Mouse (Mus musculus): ENCODE data around the gene Gm45261.

Gm45261 gene

DNA sequence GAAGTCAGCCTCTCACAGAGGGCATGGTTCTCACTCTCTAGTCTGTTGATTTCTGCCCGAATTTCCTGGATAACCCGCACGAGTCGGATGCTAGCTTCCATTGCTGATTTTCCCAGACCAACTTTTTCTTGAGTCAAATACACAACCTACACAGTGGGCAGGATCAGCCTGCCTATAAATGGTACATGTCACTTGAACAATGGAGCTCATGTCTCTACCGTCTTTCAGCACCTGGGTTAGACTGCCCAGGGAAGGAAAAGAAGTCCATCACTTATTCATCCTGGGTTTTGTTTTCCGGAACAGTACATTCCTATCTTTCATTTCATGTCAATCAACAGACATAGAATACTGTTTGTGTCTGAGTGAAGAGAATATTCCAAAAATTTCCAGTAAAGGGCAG lies at the start of gene Gm45261:
TSS of gene Gm45261 (minus strand) at position 101 of the 400 bp plus-strand sequence.
- no peak for DNase-seq (ENCODE audit: low read depth in 2 of 2, low spot score in 2 of 2)

DNA sequence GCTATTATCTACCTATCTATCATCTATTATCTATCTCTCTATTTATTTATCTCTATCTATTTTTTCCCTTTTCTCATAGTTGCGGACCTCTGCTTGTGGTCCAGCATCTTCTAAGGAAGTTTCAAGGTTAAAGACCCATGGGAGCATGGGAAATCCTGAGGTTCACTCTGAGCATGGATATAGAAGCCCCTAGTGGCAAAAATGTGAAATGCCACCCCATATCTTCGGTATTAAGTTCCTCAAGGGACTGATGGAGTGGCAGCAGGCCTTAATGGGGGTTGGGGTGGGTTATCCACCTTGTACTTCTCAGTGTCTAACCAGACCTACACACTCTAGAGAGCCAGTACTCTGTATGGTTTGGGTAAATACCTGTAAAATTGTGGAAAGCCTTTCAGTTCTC lies 43.5 kb upstream of the Gm45261 start:
- DNase-seq (ENCODE audit: low read depth in 2 of 2, low spot score in 2 of 2) = peak in 1 of 2 experiments; percentile 11

GRCm38 (mm10) chr1:80504081-80504480 lies 42.8 kb upstream of the Gm45261 start:
- no peak for DNase-seq (ENCODE audit: low read depth in 2 of 2, low spot score in 2 of 2)

DNA sequence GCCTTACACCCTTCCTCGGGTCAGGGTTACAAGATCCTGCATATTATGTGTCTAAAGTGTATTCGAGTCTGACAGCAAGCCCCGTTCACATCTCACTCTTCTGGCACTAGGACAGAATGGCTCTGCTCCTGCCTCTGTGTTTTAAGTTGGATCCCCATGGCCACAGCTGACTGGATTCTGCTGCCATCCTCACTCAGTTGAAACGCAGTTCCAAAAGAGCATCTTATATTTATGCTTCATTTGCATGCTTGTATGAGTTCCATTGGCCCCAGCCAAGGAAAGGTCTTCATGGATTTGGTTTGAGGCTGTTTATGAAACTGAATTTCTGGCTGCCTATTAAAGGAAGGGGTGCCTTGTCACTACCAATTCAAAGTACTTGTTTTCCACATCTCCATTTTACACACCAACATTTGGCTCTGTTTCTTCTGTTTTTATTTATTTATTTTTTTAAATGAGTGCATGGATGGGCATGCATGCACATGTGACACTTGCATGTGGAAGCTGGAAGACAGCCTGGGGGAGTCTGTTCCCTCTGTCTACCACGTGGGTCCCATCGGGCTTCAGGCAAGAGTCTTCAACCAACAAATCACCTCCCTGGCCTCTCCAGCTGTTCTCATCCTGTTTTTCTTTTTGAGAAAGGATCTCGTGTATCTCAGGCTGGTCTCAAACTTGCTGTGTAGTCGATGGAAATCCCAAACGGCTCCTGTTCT lies 41.4 kb upstream of the Gm45261 start:
- no peak for DNase-seq (ENCODE audit: low read depth in 2 of 2, low spot score in 2 of 2)

DNA sequence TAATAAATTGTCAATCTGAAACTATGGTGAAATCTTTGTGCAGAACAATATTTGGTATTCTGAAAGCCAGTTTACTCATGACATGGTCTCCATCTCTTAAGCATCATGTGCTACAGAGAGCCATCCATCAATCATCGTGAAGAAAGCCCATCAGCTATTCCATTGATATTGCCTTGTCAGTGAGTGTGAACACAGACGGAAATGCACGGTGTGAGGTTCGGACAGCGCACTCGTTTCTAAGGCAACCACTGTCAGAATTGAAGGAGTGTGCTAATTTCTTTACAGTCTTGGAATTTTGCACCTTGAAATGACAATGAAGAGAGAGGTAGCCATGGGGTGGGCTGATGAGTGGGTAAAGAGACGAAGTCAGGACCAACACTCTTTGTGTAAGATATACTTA lies 38.0 kb upstream of the Gm45261 start:
- no peak for DNase-seq (ENCODE audit: low read depth in 2 of 2, low spot score in 2 of 2)

- no peak for DNase-seq (ENCODE audit: low read depth in 2 of 2, low spot score in 2 of 2)
These were observed 35.1 kb upstream of the Gm45261 start for GRCm38 (mm10) chr1:80496360-80496759.

DNA sequence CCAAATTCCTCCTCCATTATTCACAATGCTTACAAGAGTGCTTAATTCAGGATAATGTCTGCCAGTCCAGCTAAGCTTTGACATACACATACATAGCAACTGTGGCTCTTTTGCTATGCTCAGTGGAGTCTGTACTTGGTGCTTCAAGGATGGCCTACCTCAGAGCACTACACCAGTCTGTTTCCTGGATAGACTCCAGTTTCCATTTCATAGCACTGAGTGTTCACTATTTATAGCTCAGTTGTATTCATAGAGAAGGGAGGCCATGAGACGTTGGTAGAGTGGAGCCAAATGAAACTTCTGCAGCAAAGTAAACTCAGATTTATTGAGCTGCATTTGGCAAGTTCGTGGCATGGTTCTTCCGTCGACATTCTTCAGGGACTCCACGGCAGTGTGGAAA lies 22.2 kb upstream of the Gm45261 start:
- DNase-seq (ENCODE audit: low read depth in 2 of 2, low spot score in 2 of 2) = no peak

- DNase-seq (ENCODE audit: low read depth in 2 of 2, low spot score in 2 of 2) = no peak
These were observed 13.7 kb upstream of the Gm45261 start for GRCm38 (mm10) chr1:80474942-80475341.

DNA sequence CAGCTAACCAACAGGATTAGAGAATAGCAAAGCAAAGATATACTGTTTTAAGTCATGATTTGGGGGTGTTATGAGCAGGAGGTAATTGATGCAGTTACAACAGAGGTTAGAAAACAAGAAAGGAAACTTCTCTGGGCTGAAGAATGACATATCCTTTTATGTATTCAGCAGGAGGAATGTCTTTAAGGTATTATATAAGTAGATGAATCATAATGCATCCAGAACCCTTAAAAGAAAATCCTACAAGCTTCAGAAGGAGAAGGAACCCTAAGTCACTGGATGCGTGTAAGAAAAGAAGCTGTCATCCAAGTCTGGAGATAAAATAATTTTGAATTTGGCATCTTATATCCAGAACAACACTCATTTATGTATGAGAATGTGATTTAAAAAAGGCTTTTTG lies 11.1 kb upstream of the Gm45261 start:
- no peak for DNase-seq (ENCODE audit: low read depth in 2 of 2, low spot score in 2 of 2)

DNA sequence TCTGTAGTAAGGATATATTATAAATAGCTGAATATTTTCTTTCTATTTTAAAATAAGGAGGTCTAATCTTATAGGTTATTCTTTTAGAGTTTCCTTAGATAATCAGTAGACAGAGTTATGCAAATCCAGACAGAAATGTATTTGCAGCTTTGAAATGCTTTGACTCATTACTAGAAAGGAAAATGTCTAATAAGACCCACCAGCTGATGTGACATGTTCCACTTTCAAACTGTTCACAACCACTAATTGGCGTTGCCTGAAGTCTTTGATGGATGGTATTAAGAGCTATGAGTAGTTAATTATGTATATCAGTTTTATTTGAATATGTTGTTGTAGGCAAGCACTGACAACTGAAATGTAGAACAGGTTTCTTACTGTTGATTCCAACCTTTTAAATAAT lies 1.3 kb downstream of the Gm45261 start:
- DNase-seq (ENCODE audit: low read depth in 2 of 2, low spot score in 2 of 2) = no peak

DNA sequence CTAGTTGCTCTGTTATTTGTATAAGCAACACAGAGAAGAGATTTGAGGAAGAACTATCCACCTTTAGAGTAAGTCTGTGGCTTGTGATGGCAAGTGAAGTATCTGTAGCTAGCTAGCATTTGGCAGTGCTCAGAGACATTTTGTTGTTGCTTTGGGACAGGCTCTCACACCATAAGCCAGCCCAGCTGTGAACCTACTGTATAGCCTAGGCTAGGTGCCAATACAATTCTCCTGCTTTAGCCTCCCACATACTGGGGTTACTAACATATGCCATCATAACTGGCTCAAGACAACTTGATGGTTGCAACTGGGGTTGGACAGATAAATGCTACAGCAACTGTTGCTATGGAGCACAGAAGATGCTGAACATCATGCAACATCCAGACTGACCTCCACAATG lies 1.8 kb downstream of the Gm45261 start:
- no peak for DNase-seq (ENCODE audit: low read depth in 2 of 2, low spot score in 2 of 2)

DNA sequence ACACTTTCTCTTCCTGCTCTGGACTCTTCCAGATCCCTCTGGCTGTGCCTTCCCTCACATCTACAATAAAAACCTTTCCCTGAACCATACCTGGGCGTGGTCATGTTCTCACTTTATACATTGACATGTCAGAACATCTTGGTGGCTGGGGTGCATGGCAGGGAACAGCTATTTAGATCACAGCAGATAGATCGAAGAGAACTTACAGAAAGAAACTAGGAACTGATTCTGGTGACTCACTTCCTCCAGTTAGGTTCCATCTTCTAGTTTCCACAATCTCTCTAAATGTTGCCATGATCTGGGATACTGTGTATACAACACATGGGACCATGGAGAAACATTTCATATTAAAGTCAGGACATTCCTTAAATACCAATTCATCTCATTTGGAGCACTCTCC lies 7.3 kb downstream of the Gm45261 start:
- no peak for DNase-seq (ENCODE audit: low read depth in 2 of 2, low spot score in 2 of 2)

DNA sequence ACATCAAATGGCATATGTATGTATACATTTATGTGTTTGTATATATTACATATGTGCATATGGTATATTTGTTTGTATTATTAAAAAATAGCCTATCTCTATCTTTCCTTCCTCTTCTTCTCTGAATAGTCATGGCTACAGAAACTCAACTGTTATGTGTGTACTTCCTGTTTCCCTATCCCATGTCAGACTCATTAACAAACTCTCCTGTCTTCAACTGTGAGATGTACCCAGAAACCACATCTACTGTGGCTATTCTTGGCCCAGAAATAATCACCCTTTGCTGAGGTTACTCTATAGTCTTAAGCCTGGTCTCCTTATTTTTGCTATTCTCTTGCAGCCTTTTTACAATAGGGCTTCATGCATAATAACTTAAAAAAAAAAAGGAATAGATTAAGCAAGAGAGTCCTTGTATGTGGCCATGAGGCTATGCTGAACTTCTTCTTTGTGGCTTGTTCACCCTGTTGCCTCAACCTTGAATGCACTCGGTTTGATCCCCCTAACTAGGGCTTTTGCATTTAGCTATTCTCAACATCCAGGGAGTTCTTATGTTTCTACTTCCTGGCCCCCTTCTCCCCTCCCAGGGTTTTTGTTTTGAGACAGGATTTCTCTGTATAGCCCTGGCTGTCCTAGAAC lies 9.2 kb downstream of the Gm45261 start:
- DNase-seq (ENCODE audit: low read depth in 2 of 2, low spot score in 2 of 2) = no peak

DNA sequence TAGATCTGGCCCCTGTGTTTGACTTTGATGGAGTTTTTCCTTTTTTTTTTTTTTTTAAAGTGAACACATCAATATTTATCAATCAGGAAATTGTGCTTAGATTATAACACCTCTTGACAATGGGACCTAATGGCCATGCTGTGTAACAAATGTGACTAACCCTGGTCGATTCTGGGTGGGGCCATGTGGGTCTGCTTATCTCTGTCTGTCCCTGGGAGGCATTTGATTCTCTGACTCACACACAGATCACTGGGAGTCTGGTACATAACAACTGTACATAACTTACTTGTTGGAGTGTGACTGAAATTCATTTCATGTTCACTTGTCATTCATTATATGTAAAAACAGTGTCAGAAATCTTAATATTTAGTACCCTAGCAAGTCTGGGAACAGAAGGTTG lies 13.7 kb downstream of the Gm45261 start:
- DNase-seq (ENCODE audit: low read depth in 2 of 2, low spot score in 2 of 2) = no peak

DNA sequence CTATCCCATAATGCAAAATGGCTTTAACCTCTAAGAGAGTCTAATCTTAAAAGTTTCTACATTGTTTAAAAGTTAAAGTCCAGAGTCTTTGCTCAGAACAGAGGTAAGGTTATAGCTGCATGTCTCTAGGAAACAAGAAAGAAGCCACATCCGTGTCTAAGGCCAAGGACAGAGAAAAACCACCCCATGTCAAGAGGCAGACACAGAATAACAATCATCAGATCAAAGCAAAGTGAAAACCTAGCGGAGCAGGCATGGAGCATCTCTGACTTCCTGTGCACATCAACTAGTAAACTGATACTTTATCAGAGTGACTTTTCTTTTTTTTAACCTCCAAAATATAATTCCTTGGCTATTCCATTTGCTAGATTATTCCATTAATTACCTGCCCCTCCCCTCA lies 20.3 kb downstream of the Gm45261 start:
- DNase-seq (ENCODE audit: low read depth in 2 of 2, low spot score in 2 of 2) = peak; percentile 39 to 53

DNA sequence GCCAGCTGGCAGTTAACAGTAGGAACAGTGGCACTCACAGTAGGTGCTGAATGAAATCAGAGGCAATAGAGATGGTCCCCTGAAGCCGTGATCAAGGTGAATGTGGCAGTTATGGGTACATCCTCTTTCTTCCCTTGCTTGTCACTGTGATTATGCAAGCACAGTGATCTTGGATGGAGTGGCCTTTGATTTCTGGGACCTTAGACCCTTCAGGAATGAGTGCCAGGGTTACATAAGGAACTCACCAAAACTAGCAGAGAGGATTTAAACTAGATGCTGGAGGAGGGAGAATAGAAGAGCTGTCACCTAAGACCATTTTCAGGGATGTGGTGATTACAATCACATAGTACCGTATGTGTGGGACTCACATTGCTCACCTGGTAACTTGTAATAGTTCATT lies 22.7 kb downstream of the Gm45261 start:
- DNase-seq (ENCODE audit: low read depth in 2 of 2, low spot score in 2 of 2) = no peak

DNA sequence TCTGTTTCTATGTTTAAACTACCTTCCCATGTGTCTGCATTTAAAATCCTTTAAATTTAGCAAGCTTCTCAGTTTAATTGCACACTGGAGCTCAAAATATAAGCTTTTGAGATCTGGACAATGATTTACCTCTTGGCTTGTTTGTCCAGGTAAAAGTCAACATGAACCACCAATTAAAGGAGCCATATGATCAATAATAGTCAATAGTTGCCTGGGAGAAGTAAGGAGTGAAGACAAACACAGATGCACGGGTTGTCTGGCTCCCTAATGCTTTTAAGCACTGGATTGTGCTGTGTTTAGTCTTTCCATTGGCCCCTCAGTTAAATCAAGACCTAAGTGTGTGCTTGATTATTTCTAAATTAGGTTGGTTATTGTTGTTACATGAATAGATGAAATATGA lies 33.3 kb downstream of the Gm45261 start:
- no peak for DNase-seq (ENCODE audit: low read depth in 2 of 2, low spot score in 2 of 2)

DNA sequence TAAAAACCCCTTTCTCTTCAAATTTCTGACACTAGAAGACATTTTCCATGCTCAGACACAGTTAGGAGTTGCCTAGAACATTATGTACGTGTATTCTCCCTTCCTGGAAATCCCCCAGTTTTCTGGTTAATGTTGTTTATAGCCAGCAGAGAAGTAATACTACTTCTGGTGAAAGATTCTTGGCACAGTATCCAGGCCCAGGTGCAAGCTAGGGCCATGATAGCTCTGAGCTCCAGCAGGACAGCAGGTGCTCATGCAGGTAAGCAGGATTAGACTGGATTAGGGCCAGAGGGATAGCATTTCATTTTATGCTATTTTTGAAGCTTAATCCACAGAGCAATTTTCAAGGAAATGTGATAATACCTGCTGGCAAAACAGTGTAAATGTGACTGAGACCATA lies 33.8 kb downstream of the Gm45261 start:
- DNase-seq (ENCODE audit: low read depth in 2 of 2, low spot score in 2 of 2) = no peak

GRCm38 (mm10) chr1:80424666-80425065 lies 36.6 kb downstream of the Gm45261 start:
- DNase-seq (ENCODE audit: low read depth in 2 of 2, low spot score in 2 of 2) = no peak

GRCm38 (mm10) chr1:80418321-80419045 lies 42.8 kb downstream of the Gm45261 start:
- no peak for DNase-seq (ENCODE audit: low read depth in 2 of 2, low spot score in 2 of 2)

DNA sequence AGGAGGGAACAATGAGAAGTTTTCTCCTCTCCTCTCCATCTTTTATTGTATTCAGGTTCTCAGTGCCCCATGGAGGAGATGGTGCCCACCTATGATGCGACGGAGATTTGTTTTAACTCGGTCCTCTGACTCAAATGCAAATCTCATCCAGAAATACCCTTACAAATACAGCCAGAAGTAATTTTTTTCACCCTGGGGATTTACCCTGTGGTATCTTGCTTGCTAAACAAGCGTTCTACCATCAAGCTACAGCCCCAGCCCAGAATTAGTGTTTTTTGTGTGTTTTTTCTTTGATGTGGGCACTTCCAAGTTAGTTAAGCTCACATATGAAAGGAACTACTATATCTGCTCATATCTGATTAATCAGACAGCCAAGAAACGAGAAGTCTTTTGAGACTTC lies 44.9 kb downstream of the Gm45261 start:
- no peak for DNase-seq (ENCODE audit: low read depth in 2 of 2, low spot score in 2 of 2)

- no peak for DNase-seq (ENCODE audit: low read depth in 2 of 2, low spot score in 2 of 2)
These were observed 48.7 kb downstream of the Gm45261 start for GRCm38 (mm10) chr1:80412521-80412920.
